Mouse (Mus musculus) midbrain, postnatal 0 days (tissue): ENCODE data around the gene Tmx2. TPM values are rescaled to one million over a fixed set of nuclear protein-coding genes. Genes with fewer than 3 reads are reported as not detected.

ENCODE experiments used
- ATAC-seq: fragments of 200-750 bp; cut with Nextera tagmentation; 2 replicates; pipeline ENCODE4 v1.8.0; 2017; ENCODE audit warnings: moderate number of reproducible peaks, mild to moderate bottlenecking, moderate TSS enrichment, moderate library complexity; ENCODE audit not compliant: low FRiP score
- DNase-seq: peaks from one replicate; pipeline ENCODE4 v3.0.0-alpha.2; 2015; ENCODE audit warnings: low spot score
- H3K27ac ChIP-seq: fragments of 300-500 bp; sonication (generic); 2 replicates; pipeline ENCODE4 v1.5.1; 2014; ENCODE audit warnings: low read depth, mild to moderate bottlenecking, low read length, mixed read lengths
- H3K27me3 ChIP-seq: fragments of 300-500 bp; sonication (generic); 2 replicates; pipeline ENCODE4 v1.6.1; 2014; ENCODE audit warnings: low read length, control low read depth, mixed read lengths; ENCODE audit not compliant: insufficient read depth
- H3K36me3 ChIP-seq: fragments of 300-500 bp; sonication (generic); 2 replicates; pipeline ENCODE4 v1.6.1; 2014; ENCODE audit warnings: low read length, control low read depth, mixed read lengths; ENCODE audit not compliant: insufficient read depth
- H3K4me1 ChIP-seq: fragments of 300-500 bp; sonication (generic); 2 replicates; pipeline ENCODE4 v1.6.1; 2014; ENCODE audit warnings: mild to moderate bottlenecking, control low read depth, antibody characterized with exemption, low read length, mixed read lengths; ENCODE audit not compliant: insufficient read depth
- H3K4me2 ChIP-seq: fragments of 300-500 bp; sonication (generic); 2 replicates; pipeline ENCODE4 v1.6.1; 2014; ENCODE audit warnings: low read depth, mild to moderate bottlenecking, low read length, mixed read lengths; ENCODE audit not compliant: poor library complexity, severe bottlenecking
- H3K4me3 ChIP-seq: fragments of 300-500 bp; sonication (generic); 2 replicates; pipeline ENCODE4 v1.5.1; 2014; ENCODE audit warnings: low read depth, mild to moderate bottlenecking, low read length, moderate library complexity
- H3K9ac ChIP-seq: fragments of 300-500 bp; sonication (generic); replicated peaks from 2 replicates; pipeline ENCODE4 v1.6.1; 2014; ENCODE audit warnings: mild to moderate bottlenecking, low read length, moderate library complexity, mixed read lengths; ENCODE audit not compliant: poor library complexity, severe bottlenecking
- H3K9me3 ChIP-seq: fragments of 300-500 bp; sonication (generic); 2 replicates; pipeline ENCODE4 v1.6.1; 2016; ENCODE audit warnings: low read length, control low read depth
- CTCF ChIP-seq: IDR thresholded peaks from 2 replicates; pipeline ENCODE4 v1.5.1; 2016; ENCODE audit warnings: antibody characterized with exemption, mild to moderate bottlenecking
- WGBS: fragments of 180-500 bp; shearing (Covaris S2); extraction: QIAGEN DNeasy Blood & Tissue Kit; methylation state at CpG from one replicate; pipeline ENCODE4 v1.1.7; 2014; 5-methylcytosine and 5-hydroxymethylcytosine counted together
- polyA plus RNA-seq: library from polyadenylated mRNA; unstranded; fragments of >200 nt; fragmentation: Nextera tagmentation; extraction: Ambion mirVana; gene quantifications from 2 replicates; pipeline ENCODE4 v1.2.1, GENCODE M21; 2015
- total RNA-seq: library from RNA; depleted of rRNA; stranded (reverse); fragments of >200 nt; gene quantifications from 2 replicates; pipeline ENCODE4 v1.2.3, GENCODE M21; 2014

Tmx2 gene
- total and polyA plus RNA-seq, 2 experiments from 2014 or later, result 149 to 303 TPM

DNA sequence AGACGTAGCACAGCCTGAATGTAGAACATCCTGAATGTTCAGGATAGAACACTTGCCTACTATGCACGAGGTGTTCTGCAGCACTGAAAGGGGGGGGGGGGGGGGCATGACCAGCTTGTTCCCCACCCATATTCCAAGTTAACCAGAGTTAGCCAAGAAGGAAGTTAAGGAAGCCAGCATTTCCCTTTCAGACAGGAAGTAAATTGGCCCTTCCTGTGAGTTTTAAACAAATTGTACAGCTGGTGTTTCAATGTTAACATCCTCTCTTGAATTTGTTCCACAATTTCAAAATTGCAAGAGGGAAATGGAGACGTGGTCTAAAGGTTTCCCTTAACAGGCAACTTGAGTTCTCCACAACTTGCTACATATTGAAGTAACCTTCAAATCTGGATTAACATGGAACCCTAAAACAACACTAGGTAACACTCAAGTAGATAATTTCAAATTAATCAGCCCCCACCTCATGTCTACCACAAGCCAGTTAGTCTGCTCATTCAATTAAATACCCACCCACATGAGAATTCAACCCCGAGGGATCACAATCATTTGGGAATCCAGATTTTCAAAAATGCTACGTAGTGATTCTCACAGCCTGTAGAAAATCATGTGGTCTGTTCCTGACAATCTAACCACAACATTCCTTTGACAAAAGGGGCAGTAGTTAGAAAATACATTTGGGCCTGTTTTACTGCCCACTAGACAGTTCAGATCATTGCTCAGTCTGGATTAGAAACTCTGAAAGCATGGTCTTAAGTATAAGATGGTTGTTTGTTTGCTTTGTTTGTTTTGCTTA lies 40.3 kb downstream of the Tmx2 start:
- H3K4me1 ChIP-seq, result 0 out of 2 replicates have a peak, but pooled peaks cover 7% of the 10 kb centered on the region

GRCm38 (mm10) chr2:84637452-84638165 lies 41.3 kb downstream of the Tmx2 start:
- no peak for ATAC-seq
- H3K4me3 ChIP-seq, result no peak overlapping the region
- no peak overlapping the region for H3K9ac ChIP-seq
- no peak for DNase-seq
- H3K9me3 ChIP-seq, result no peaks in the 10 kb centered on the region
- H3K4me2 ChIP-seq, result no peak overlapping the region
- no peak for TF ChIP-seq CTCF
- H3K36me3 ChIP-seq, result no peaks in the 10 kb centered on the region
- 34% methylated on average over 7 of the region's 7 CpGs for WGBS
- H3K27ac ChIP-seq, result peak overlapping the region; percentile 48
- H3K4me1 ChIP-seq, result 0 out of 2 replicates have a peak, but pooled peaks cover 7% of the 10 kb centered on the region
- no peaks in the 10 kb centered on the region for H3K27me3 ChIP-seq

More for the DNA sequence above, 40.3 kb downstream of the Tmx2 start:
- H3K27ac ChIP-seq, result 0 out of 2 replicates have a peak overlapping the region, but pooled peaks have one; percentile 48
- no peak overlapping the region for H3K9ac ChIP-seq
- ATAC-seq (no peak), DNase-seq (no peak)
- H3K9me3 ChIP-seq, result no peaks in the 10 kb centered on the region
- 65% methylated on average over 5 of the region's 5 CpGs for WGBS
- H3K27me3 ChIP-seq, result no peaks in the 10 kb centered on the region
- H3K4me3 ChIP-seq, result no peak overlapping the region
- H3K36me3 ChIP-seq, result no peaks in the 10 kb centered on the region
- no peak overlapping the region for H3K4me2 ChIP-seq
- TF ChIP-seq CTCF, result no peak

GRCm38 (mm10) chr2:84636231-84636741 lies 42.7 kb downstream of the Tmx2 start:
- peak overlapping the region; percentile 80 for H3K27ac ChIP-seq
- no peak for ATAC-seq
- WGBS, result 22% methylated on average over 8 of the region's 8 CpGs
- no peaks in the 10 kb centered on the region for H3K27me3 ChIP-seq
- H3K36me3 ChIP-seq, result no peaks in the 10 kb centered on the region
- no peak for DNase-seq
- H3K9me3 ChIP-seq, result no peaks in the 10 kb centered on the region
- H3K9ac ChIP-seq, result no peak overlapping the region
- 0 out of 2 replicates have a peak overlapping the region, but pooled peaks have one; percentile 6 for H3K4me2 ChIP-seq
- no peak overlapping the region for H3K4me3 ChIP-seq
- 0 out of 2 replicates have a peak, but pooled peaks cover 7% of the 10 kb centered on the region for H3K4me1 ChIP-seq
- no peak for TF ChIP-seq CTCF

- Histone ChIP-seq H3K4me3 (no peak overlapping the region), H3K27ac (peak overlapping the region; percentile 80), H3K4me2 (peak overlapping the region; percentile 5; the same call in 1 of the 2 replicates), H3K36me3 (no peaks in the 10 kb centered on the region), H3K4me1 (0 out of 2 replicates have a peak, but pooled peaks cover 7% of the 10 kb centered on the region), H3K9me3 (no peaks in the 10 kb centered on the region), H3K27me3 (no peaks in the 10 kb centered on the region), H3K9ac (no peak overlapping the region)
- peak; percentile 88 for ATAC-seq
- 4% methylated on average over 2 of the region's 2 CpGs for WGBS
- DNase-seq, result peak; percentile 90
- no peak for TF ChIP-seq CTCF
Observed at GRCm38 (mm10) chr2:84635611-84636010, 43.3 kb downstream of the Tmx2 start.

DNA sequence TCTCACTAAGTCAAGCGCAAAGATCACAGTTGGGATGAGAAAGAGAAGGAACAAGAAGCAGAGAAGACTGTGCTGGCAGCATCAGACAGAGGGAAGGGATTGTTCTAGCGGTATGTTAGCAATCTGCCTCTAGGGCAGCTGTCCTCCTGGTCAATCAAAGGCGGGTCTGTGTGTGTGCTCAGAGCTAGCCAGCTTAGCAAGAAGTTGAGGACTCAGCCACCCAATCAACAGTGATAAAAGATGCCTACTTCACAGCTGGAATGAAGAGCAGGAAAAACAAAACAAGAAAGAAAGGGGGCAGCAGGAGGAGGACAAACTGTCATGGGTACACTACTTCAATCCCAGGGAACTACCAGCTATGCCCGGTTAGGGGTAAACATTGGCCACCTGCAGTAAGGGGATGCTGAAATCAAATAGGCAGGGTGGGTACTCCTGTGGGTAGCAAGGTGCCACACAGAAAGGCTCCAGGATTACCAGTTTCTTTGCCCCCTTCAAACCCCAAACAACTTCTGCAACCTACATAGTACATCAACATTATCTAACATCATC lies 43.9 kb downstream of the Tmx2 start:
- Histone ChIP-seq H3K27ac (peak overlapping the region; percentile 80), H3K4me2 (peak overlapping the region; percentile 5; the same call in 1 of the 2 replicates), H3K4me3 (no peak overlapping the region), H3K9ac (no peak overlapping the region), H3K36me3 (no peaks in the 10 kb centered on the region), H3K4me1 (0 out of 2 replicates have a peak, but pooled peaks cover 7% of the 10 kb centered on the region), H3K27me3 (no peaks in the 10 kb centered on the region), H3K9me3 (no peaks in the 10 kb centered on the region)
- DNase-seq (peak; percentile 30), ATAC-seq (0 out of 2 replicates have a peak, but pooled peaks have one; percentile 20)
- no peak for TF ChIP-seq CTCF
- 20% methylated on average over 4 of the region's 4 CpGs for WGBS
